Mouse (Mus musculus) midbrain, postnatal 0 days (tissue): Measurements from ENCODE around the gene Stard10. TPM values are rescaled to one million over a fixed set of nuclear protein-coding genes. Genes with fewer than 3 reads are reported as not detected.
A peak's percentile ranks its signal among the peaks of the same experiment; 100 is the strongest.

Source experiments
- ATAC-seq: fragments of 200-750 bp; cut with Nextera tagmentation; 2 replicates; pipeline ENCODE4 v1.8.0; 2017; ENCODE audit warnings: moderate number of reproducible peaks, mild to moderate bottlenecking, moderate TSS enrichment, moderate library complexity; ENCODE audit not compliant: low FRiP score
- DNase-seq: peaks from one replicate; pipeline ENCODE4 v3.0.0-alpha.2; 2015; ENCODE audit warnings: low spot score
- H3K27ac ChIP-seq: fragments of 300-500 bp; sonication (generic); 2 replicates; pipeline ENCODE4 v1.5.1; 2014; ENCODE audit warnings: low read depth, mild to moderate bottlenecking, low read length, mixed read lengths
- H3K27me3 ChIP-seq: fragments of 300-500 bp; sonication (generic); 2 replicates; pipeline ENCODE4 v1.6.1; 2014; ENCODE audit warnings: low read length, control low read depth, mixed read lengths; ENCODE audit not compliant: insufficient read depth
- H3K36me3 ChIP-seq: fragments of 300-500 bp; sonication (generic); 2 replicates; pipeline ENCODE4 v1.6.1; 2014; ENCODE audit warnings: low read length, control low read depth, mixed read lengths; ENCODE audit not compliant: insufficient read depth
- H3K4me1 ChIP-seq: fragments of 300-500 bp; sonication (generic); 2 replicates; pipeline ENCODE4 v1.6.1; 2014; ENCODE audit warnings: mild to moderate bottlenecking, control low read depth, antibody characterized with exemption, low read length, mixed read lengths; ENCODE audit not compliant: insufficient read depth
- H3K4me2 ChIP-seq: fragments of 300-500 bp; sonication (generic); 2 replicates; pipeline ENCODE4 v1.6.1; 2014; ENCODE audit warnings: low read depth, mild to moderate bottlenecking, low read length, mixed read lengths; ENCODE audit not compliant: poor library complexity, severe bottlenecking
- H3K4me3 ChIP-seq: fragments of 300-500 bp; sonication (generic); 2 replicates; pipeline ENCODE4 v1.5.1; 2014; ENCODE audit warnings: low read depth, mild to moderate bottlenecking, low read length, moderate library complexity
- H3K9ac ChIP-seq: fragments of 300-500 bp; sonication (generic); replicated peaks from 2 replicates; pipeline ENCODE4 v1.6.1; 2014; ENCODE audit warnings: mild to moderate bottlenecking, low read length, moderate library complexity, mixed read lengths; ENCODE audit not compliant: poor library complexity, severe bottlenecking
- H3K9me3 ChIP-seq: fragments of 300-500 bp; sonication (generic); 2 replicates; pipeline ENCODE4 v1.6.1; 2016; ENCODE audit warnings: low read length, control low read depth
- CTCF ChIP-seq: IDR thresholded peaks from 2 replicates; pipeline ENCODE4 v1.5.1; 2016; ENCODE audit warnings: antibody characterized with exemption, mild to moderate bottlenecking
- WGBS: fragments of 180-500 bp; shearing (Covaris S2); extraction: QIAGEN DNeasy Blood & Tissue Kit; methylation state at CpG from one replicate; pipeline ENCODE4 v1.1.7; 2014; 5-methylcytosine and 5-hydroxymethylcytosine counted together
- polyA plus RNA-seq: library from polyadenylated mRNA; unstranded; fragments of >200 nt; fragmentation: Nextera tagmentation; extraction: Ambion mirVana; gene quantifications from 2 replicates; pipeline ENCODE4 v1.2.1, GENCODE M21; 2015
- total RNA-seq: library from RNA; depleted of rRNA; stranded (reverse); fragments of >200 nt; gene quantifications from 2 replicates; pipeline ENCODE4 v1.2.3, GENCODE M21; 2014

Stard10 gene
- total and polyA plus RNA-seq, 2 experiments from 2014 or later = 11.0 to 47.7 TPM

GRCm38 (mm10) chr7:101341405-101341804 lies 24.5 kb downstream of the Stard10 start:
- 63% methylated on average over 6 of the region's 6 CpGs for WGBS
- no peak overlapping the region for H3K4me3 ChIP-seq
- no peak for TF ChIP-seq CTCF

GRCm38 (mm10) chr7:101343135-101343534 lies 26.2 kb downstream of the Stard10 start:
- Histone ChIP-seq H3K9ac (no peak overlapping the region), H3K4me2 (no peak overlapping the region), H3K4me1 (0 out of 2 replicates have a peak, but pooled peaks cover 5% of the 10 kb centered on the region), H3K27me3 (no peaks in the 10 kb centered on the region; the same call in 1 of the 2 replicates), H3K4me3 (no peak overlapping the region), H3K36me3 (0 out of 2 replicates have a peak, but pooled peaks cover 2% of the 10 kb centered on the region), H3K9me3 (no peaks in the 10 kb centered on the region), H3K27ac (no peak overlapping the region)
- WGBS = 84% methylated on average over 7 of the region's 7 CpGs
- ATAC-seq = no peak
- DNase-seq = no peak
- no peak for TF ChIP-seq CTCF

More at GRCm38 (mm10) chr7:101341405-101341804, 24.5 kb downstream of the Stard10 start:
- no peaks in the 10 kb centered on the region for H3K4me1 ChIP-seq
- no peaks in the 10 kb centered on the region for H3K27me3 ChIP-seq
- no peak overlapping the region for H3K4me2 ChIP-seq
- H3K9me3 ChIP-seq = no peaks in the 10 kb centered on the region
- ATAC-seq (no peak), DNase-seq (no peak)
- 0 out of 2 replicates have a peak, but pooled peaks cover 2% of the 10 kb centered on the region for H3K36me3 ChIP-seq
- H3K9ac ChIP-seq = no peak overlapping the region
- no peak overlapping the region for H3K27ac ChIP-seq

- WGBS = 79% methylated on average over 4 of the region's 4 CpGs
- H3K4me2 ChIP-seq = no peak overlapping the region
- no peak overlapping the region for H3K4me3 ChIP-seq
- ATAC-seq = no peak
- H3K9me3 ChIP-seq = no peaks in the 10 kb centered on the region
- no peaks in the 10 kb centered on the region; the same call in 1 of the 2 replicates for H3K27me3 ChIP-seq
- H3K9ac ChIP-seq = no peak overlapping the region
- no peak overlapping the region for H3K27ac ChIP-seq
- H3K36me3 ChIP-seq = 0 out of 2 replicates have a peak, but pooled peaks cover 2% of the 10 kb centered on the region
- no peak for TF ChIP-seq CTCF
- 0 out of 2 replicates have a peak, but pooled peaks cover 5% of the 10 kb centered on the region for H3K4me1 ChIP-seq
- no peak for DNase-seq
Observed at GRCm38 (mm10) chr7:101344892-101345291, 28.0 kb downstream of the Stard10 start.

DNA sequence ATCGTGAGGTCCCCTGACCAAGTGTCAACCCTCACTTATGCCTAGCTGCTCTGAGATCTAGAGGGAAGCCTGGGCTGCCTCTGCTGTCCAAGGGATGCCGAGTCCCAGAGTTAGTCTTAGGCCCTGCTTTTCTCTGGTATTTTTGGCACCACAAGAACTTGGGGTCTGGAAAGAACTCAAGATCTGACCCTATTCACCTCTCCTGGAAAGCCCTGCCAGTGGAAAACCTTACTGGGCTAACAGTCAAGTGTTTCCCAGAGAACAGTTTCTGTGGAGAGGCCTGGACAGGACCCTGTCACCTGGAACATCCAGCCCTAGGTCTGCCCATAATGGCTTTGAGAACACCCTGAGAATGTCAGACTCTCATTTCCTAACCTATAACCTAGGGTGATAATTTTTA lies 30.1 kb downstream of the Stard10 start:
- Histone ChIP-seq H3K4me2 (no peak overlapping the region), H3K9ac (no peak overlapping the region), H3K4me3 (no peak overlapping the region), H3K27ac (no peak overlapping the region), H3K36me3 (0 out of 2 replicates have a peak, but pooled peaks cover 2% of the 10 kb centered on the region), H3K9me3 (no peaks in the 10 kb centered on the region), H3K27me3 (no peaks in the 10 kb centered on the region; the same call in 1 of the 2 replicates), H3K4me1 (0 out of 2 replicates have a peak, but pooled peaks cover 5% of the 10 kb centered on the region)
- no peak for TF ChIP-seq CTCF
- DNase-seq = no peak
- no peak for ATAC-seq
- 76% methylated on average over 2 of the region's 2 CpGs for WGBS

- peak within 1 kb of the TSS; percentile 69 for H3K4me2 ChIP-seq
- under 1% methylated on average over 35 of the region's 35 CpGs for WGBS
- peak within 1 kb of the TSS; percentile 39 for H3K9ac ChIP-seq
- no peaks in the 10 kb centered on the region for H3K9me3 ChIP-seq
- no peak within 1 kb of the TSS for H3K27ac ChIP-seq
- peak within 1 kb of the TSS; percentile 44 for H3K4me3 ChIP-seq
- no peaks in the 10 kb centered on the region; the same call in 1 of the 2 replicates for H3K27me3 ChIP-seq
- H3K36me3 ChIP-seq = 0 out of 2 replicates have a peak, but pooled peaks cover 2% of the 10 kb centered on the region
- ATAC-seq (peak; percentile 52), DNase-seq (peak; percentile 46)
- TF ChIP-seq CTCF = no peak
- 0 out of 2 replicates have a peak, but pooled peaks cover 5% of the 10 kb centered on the region for H3K4me1 ChIP-seq
Observed at GRCm38 (mm10) chr7:101347767-101348270, 30.9 kb downstream of the Stard10 start, which contains the start of gene Arap1. Gene Arap1, plus strand, starts transcription at chr7:101348067.

- H3K9me3 ChIP-seq = no peaks in the 10 kb centered on the region
- peak overlapping the region; percentile 44 for H3K4me3 ChIP-seq
- no peak for TF ChIP-seq CTCF
- no peaks in the 10 kb centered on the region; the same call in 1 of the 2 replicates for H3K27me3 ChIP-seq
- H3K4me2 ChIP-seq = peak overlapping the region; percentile 69
- H3K36me3 ChIP-seq = 0 out of 2 replicates have a peak, but pooled peaks cover 2% of the 10 kb centered on the region
- no peak for ATAC-seq
- peak overlapping the region; percentile 39 for H3K9ac ChIP-seq
- 0 out of 2 replicates have a peak, but pooled peaks cover 5% of the 10 kb centered on the region for H3K4me1 ChIP-seq
- peak; percentile 8 for DNase-seq
- H3K27ac ChIP-seq = no peak overlapping the region
- 7% methylated on average over 13 of the region's 13 CpGs for WGBS
Observed at GRCm38 (mm10) chr7:101348312-101348711, 31.4 kb downstream of the Stard10 start.
